Mouse (Mus musculus) thymus, adult 2 months (tissue): ENCODE data around the gene Pkd1l3. TPM values are rescaled to one million over a fixed set of nuclear protein-coding genes. Genes with fewer than 3 reads are reported as not detected.

Source experiments
- DNase-seq: peaks from one replicate; pipeline ENCODE4 v3.0.0; 2021
- H3K27ac ChIP-seq: fragments of 200-500 bp; 2 replicates; pipeline ENCODE4 v1.5.1; 2012; ENCODE audit warnings: low read length, control low read depth; ENCODE audit not compliant: control insufficient read depth, insufficient read depth
- H3K27me3 ChIP-seq: fragments of 200-500 bp; 2 replicates; pipeline ENCODE4 v1.6.1; 2012; ENCODE audit warnings: mild to moderate bottlenecking, low read length, moderate library complexity, mixed read lengths; ENCODE audit not compliant: control insufficient read depth, insufficient read depth
- H3K36me3 ChIP-seq: fragments of 200-500 bp; 2 replicates; pipeline ENCODE4 v1.6.1; 2012; ENCODE audit warnings: mild to moderate bottlenecking, low read length, moderate library complexity; ENCODE audit not compliant: control insufficient read depth, insufficient read depth
- H3K4me1 ChIP-seq: fragments of 200-500 bp; replicated peaks from 2 replicates; pipeline ENCODE4 v1.6.1; 2012; ENCODE audit warnings: low read length; ENCODE audit not compliant: control insufficient read depth, insufficient read depth
- H3K4me3 ChIP-seq: fragments of 200-500 bp; 2 replicates; pipeline ENCODE4 v1.5.1; 2012; ENCODE audit warnings: mild to moderate bottlenecking, low read length, control low read depth, moderate library complexity; ENCODE audit not compliant: control insufficient read depth, insufficient read depth
- CTCF ChIP-seq: fragments of 200-500 bp; IDR thresholded peaks from 2 replicates; pipeline ENCODE4 v1.5.1; 2012; ENCODE audit warnings: mild to moderate bottlenecking, control low read depth, low read length, moderate library complexity, borderline replicate concordance; ENCODE audit not compliant: control insufficient read depth, poor library complexity, insufficient read depth; ENCODE audit errors: extremely low read depth
- POLR2A ChIP-seq: fragments of 200-500 bp; IDR thresholded peaks from 2 replicates; pipeline ENCODE4 v1.6.1; 2012; ENCODE audit warnings: mild to moderate bottlenecking, low read length, control low read depth, moderate library complexity; ENCODE audit not compliant: control insufficient read depth, poor library complexity, insufficient read depth; ENCODE audit errors: extremely low read depth
- WGBS: fragments of 180-500 bp; shearing (Covaris S2); methylation state at CpG from one replicate; pipeline ENCODE4 v1.1.7; 2018; 5-methylcytosine and 5-hydroxymethylcytosine counted together
- polyA plus RNA-seq: library from polyadenylated mRNA; depleted of rRNA; stranded (reverse); fragments of >200 nt; gene quantifications from 2 replicates; pipeline ENCODE4 v1.2.3, GENCODE M21; 2012; rRNA removed

The Pkd1l3 gene
- polyA plus RNA-seq, 1 experiment, result 0.34 TPM

DNA sequence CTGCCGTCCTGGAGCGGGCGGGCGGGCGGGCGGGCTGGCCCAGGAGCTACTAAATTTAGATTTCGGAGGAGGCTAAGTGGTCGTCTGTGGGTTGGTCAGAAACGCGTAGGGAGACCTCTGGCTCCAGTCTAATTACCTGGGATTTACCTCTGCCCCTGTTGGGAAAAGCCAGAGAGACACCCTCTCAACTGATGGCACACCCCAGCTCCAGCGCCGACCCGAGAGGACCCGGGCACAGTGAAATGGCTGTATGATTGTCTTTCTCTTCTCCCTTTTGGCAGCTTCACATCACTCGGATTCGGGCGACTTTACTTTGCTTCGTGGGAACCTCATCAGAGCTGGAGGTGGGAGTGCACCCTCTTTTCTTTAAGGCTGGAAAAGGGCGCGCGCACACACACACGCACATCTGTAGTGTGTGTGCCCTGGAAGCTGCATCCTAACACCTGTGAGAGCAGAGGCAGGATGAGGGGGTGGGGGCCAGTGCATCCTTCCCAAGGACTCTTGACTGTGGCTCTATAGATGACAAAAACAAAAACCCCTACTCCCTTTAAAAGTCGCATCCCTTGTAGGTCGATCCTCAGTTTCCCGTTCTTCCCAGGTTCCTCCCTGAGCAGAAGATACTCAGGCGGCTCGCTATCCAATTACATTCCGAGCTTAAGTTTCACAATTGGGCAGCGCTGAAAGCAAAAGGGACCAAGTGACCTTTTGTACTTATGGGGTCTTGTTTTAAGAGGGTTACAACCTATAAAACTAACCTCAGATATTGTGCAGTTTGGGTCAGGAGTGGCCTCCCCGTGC, 92.0 kb downstream of the Pkd1l3 start:
- Histone ChIP-seq H3K36me3 (no peaks in the 10 kb centered on the region), H3K27ac (no peak overlapping the region), H3K27me3 (no peaks in the 10 kb centered on the region), H3K4me3 (peak overlapping the region; percentile 77), H3K4me1 (peaks cover 21% of the 10 kb centered on the region)
- TF ChIP-seq CTCF, result no peak
- no peak for TF ChIP-seq POLR2A
- 9% methylated on average over 30 of the region's 30 CpGs for WGBS
- DNase-seq, result peak; percentile 29

DNA sequence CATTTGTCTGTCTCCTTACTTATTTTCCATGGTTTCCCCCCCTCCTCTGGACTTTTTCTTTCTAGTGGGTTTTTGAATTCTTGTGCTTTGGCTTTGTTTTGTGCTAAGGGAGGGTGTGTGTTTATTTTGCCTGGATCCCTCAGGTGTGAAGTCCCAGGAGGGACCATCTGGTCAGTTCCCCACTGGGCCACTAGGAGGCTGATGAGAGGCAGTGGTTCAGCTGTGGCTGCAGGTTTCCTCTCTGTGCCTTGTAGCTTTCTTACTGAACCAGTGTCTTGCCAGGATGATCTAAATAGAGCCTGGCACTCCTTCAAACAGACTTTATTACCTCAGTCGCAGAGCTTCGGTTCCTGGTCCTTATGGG, 92.5 kb downstream of the Pkd1l3 start:
- Histone ChIP-seq H3K36me3 (no peaks in the 10 kb centered on the region), H3K4me1 (peaks cover 21% of the 10 kb centered on the region), H3K4me3 (no peak overlapping the region), H3K27me3 (no peaks in the 10 kb centered on the region), H3K27ac (no peak overlapping the region)
- 1% methylated on average over 2 of the region's 2 CpGs for WGBS
- TF ChIP-seq CTCF (peak; percentile 60; the same call in 1 of the 2 replicates), POLR2A (no peak)
- DNase-seq, result peak; percentile 83

DNA sequence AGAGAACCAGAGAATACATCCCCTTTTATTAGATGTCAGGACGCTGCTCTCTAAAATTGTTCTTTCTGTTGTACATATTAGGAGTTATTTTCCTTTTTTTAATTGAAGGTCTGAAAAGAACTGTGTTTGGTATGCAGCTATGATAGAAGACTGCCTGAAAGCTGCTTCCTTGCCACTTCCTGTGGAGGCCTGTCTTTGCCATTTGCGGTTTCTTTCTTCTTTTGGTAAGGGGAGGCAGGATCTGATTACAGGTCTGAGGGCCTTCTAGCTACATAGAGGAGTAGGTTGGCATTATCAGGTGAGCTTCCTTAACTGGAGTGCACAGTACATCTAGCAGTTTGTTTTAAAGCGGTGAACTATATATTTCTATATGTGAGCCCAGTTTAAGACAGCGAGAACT, 93.6 kb downstream of the Pkd1l3 start:
- Histone ChIP-seq H3K27ac (no peak overlapping the region), H3K4me3 (no peak overlapping the region), H3K27me3 (no peaks in the 10 kb centered on the region), H3K36me3 (no peaks in the 10 kb centered on the region), H3K4me1 (peaks cover 21% of the 10 kb centered on the region)
- TF ChIP-seq CTCF (no peak), POLR2A (no peak)
- DNase-seq, result peak; percentile 57
- 33% methylated on average over 4 of the region's 4 CpGs for WGBS

DNA sequence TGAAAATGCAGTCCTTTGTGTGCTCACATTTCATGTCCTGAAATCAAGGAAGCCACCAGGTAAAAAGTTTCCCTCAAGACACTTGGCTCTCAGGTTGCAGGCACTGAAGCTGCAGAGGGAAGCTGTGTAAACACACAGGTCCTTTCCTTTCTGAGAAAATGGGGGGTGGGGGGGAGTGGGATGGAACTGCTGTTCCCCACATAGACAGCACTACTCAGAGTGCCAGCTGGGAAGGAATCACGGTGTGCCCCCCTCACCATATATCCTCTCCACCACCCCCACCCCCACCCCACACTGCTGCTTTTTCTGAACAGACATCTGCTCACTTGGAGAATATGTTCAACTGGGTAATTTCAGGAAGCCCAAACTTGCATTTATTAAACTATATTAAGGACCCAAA, 98.2 kb downstream of the Pkd1l3 start:
- Histone ChIP-seq H3K36me3 (no peaks in the 10 kb centered on the region), H3K27ac (no peak overlapping the region), H3K27me3 (no peaks in the 10 kb centered on the region), H3K4me1 (peaks cover 2% of the 10 kb centered on the region), H3K4me3 (no peak overlapping the region)
- WGBS, result 88% methylated on average over 1 of the region's 1 CpGs
- no peak for TF ChIP-seq POLR2A
- no peak for TF ChIP-seq CTCF
- no peak for DNase-seq

DNA sequence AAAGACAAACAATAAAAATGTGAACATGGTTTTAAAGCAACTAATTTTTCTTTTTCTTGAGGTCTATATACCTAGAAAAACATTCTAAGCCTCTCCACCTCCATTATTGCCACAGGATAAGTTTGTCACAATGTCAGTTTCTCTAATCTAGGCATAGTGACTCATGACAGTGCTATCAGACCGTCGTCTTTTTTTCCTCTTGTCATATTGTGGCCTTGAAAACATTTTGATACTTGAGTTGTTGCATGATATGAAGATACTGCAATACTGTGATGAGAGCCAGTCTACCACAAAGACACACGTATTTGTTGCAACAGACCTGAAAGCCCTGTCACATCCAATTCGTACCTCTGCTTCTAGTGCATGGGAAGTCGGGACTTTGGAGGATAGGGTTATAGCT, 100.6 kb downstream of the Pkd1l3 start:
- no peaks in the 10 kb centered on the region for H3K27me3 ChIP-seq
- peaks cover 9% of the 10 kb centered on the region; the same call in 1 of the 2 replicates for H3K36me3 ChIP-seq
- no peak overlapping the region for H3K27ac ChIP-seq
- WGBS, result 95% methylated on average over 5 of the region's 5 CpGs
- H3K4me1 ChIP-seq, result no peaks in the 10 kb centered on the region
- DNase-seq, result no peak
- TF ChIP-seq CTCF, result no peak
- TF ChIP-seq POLR2A, result no peak
- H3K4me3 ChIP-seq, result no peak overlapping the region

Other genes starting within 250 kb of the Pkd1l3 start
- not detected in 2 replicates for gene Pmfbp1, start 120.5 kb upstream of the Pkd1l3 start, polyA plus RNA-seq
- gene Dhx38, start 48.7 kb upstream of the Pkd1l3 start, polyA plus RNA-seq, result 36.7 and 41.7 TPM in 2 replicates
- gene Txnl4b, start 48.6 kb upstream of the Pkd1l3 start, polyA plus RNA-seq, result 8.0 and 9.0 TPM in 2 replicates
- 45.3 and 53.6 TPM in 2 replicates for gene Hp, start 35.3 kb upstream of the Pkd1l3 start, polyA plus RNA-seq
- gene Dhodh, start 5.8 kb upstream of the Pkd1l3 start, polyA plus RNA-seq, result 34.7 and 35.0 TPM in 2 replicates
- gene Ist1, start 78.7 kb downstream of the Pkd1l3 start, polyA plus RNA-seq, result 60.3 and 67.8 TPM in 2 replicates
- 11.4 and 13.7 TPM in 2 replicates for gene Zfp821, start 91.0 kb downstream of the Pkd1l3 start, polyA plus RNA-seq
- 20.3 and 23.9 TPM in 2 replicates for gene Atxn1l, start 123.2 kb downstream of the Pkd1l3 start, polyA plus RNA-seq
- 40.3 and 42.2 TPM in 2 replicates for gene Ap1g1, start 164.0 kb downstream of the Pkd1l3 start, polyA plus RNA-seq